Mouse (Mus musculus) layer of hippocampus, adult 2 months (tissue): ENCODE data around the gene Rasgef1a. TPM values are rescaled to one million over a fixed set of nuclear protein-coding genes. Genes with fewer than 3 reads are reported as not detected.

Source experiments
- DNase-seq, 2 experiments: peaks; one replicate each; pipeline ENCODE4 v3.0.0; 2022; ENCODE audit warnings: low spot score in 2 of 2
- H3K27ac ChIP-seq: fragments of 200-600 bp; 2 replicates; pipeline ENCODE4 v1.8.1; 2022
- H3K4me3 ChIP-seq: fragments of 200-600 bp; 2 replicates; pipeline ENCODE4 v1.8.1; 2022; ENCODE audit warnings: mild to moderate bottlenecking
- CTCF ChIP-seq: fragments of 200-600 bp; conservative IDR thresholded peaks from 2 replicates; pipeline ENCODE4 v1.8.1; 2022; ENCODE audit warnings: antibody characterized with exemption, mild to moderate bottlenecking, moderate library complexity
- total RNA-seq, 2 experiments: library from RNA; stranded (reverse); gene quantifications; 2 replicates each; pipeline ENCODE4 v1.2.3; 2021

Rasgef1a gene
- total RNA-seq, 2 experiments from 2014 or later: 216 to 231 TPM

- H3K27ac ChIP-seq: peak overlapping the region; percentile 98
- TF ChIP-seq CTCF: no peak
- peak overlapping the region; percentile 72 for H3K4me3 ChIP-seq
- DNase-seq: peak; percentile 42 to 54
Observed at GRCm38 (mm10) chr6:118011616-118012316, 528 bp downstream of the Rasgef1a start.

- peak overlapping the region; percentile 98 for H3K27ac ChIP-seq
- no peak for TF ChIP-seq CTCF
Observed at GRCm38 (mm10) chr6:118012317-118012700, 1.1 kb downstream of the Rasgef1a start.

GRCm38 (mm10) chr6:118012987-118013866 lies 2.0 kb downstream of the Rasgef1a start:
- peak; percentile 72 to 85 for DNase-seq
- H3K4me3 ChIP-seq: peak overlapping the region; percentile 72
- TF ChIP-seq CTCF: no peak
- peak overlapping the region; percentile 98 for H3K27ac ChIP-seq

More at GRCm38 (mm10) chr6:118012317-118012700, 1.1 kb downstream of the Rasgef1a start:
- peak overlapping the region; percentile 72 for H3K4me3 ChIP-seq
- peak in 1 of 2 experiments; percentile 20 for DNase-seq

- TF ChIP-seq CTCF: no peak
- DNase-seq: peak in 1 of 2 experiments; percentile 55
- Histone ChIP-seq H3K27ac (peak overlapping the region; percentile 98), H3K4me3 (peak overlapping the region; percentile 35)
Observed at GRCm38 (mm10) chr6:118014881-118015280, 3.6 kb downstream of the Rasgef1a start.

- no peak for TF ChIP-seq CTCF
- peak; percentile 48 to 88 for DNase-seq
- Histone ChIP-seq H3K27ac (peak overlapping the region; percentile 98), H3K4me3 (peak overlapping the region; percentile 35; the same call in 1 of the 2 replicates)
Observed at GRCm38 (mm10) chr6:118015971-118016370, 4.7 kb downstream of the Rasgef1a start.

GRCm38 (mm10) chr6:118018666-118019065 lies 7.4 kb downstream of the Rasgef1a start:
- Histone ChIP-seq H3K4me3 (peak overlapping the region; percentile 24; the same call in 1 of the 2 replicates), H3K27ac (peak overlapping the region; percentile 98)
- DNase-seq: peak; percentile 37 to 65
- TF ChIP-seq CTCF: no peak

GRCm38 (mm10) chr6:118019569-118019968 lies 8.3 kb downstream of the Rasgef1a start:
- peak overlapping the region; percentile 32 for H3K4me3 ChIP-seq
- TF ChIP-seq CTCF: no peak
- DNase-seq: peak; percentile 21 to 60
- peak overlapping the region; percentile 89 for H3K27ac ChIP-seq

- peak in 1 of 2 experiments; percentile 63 for DNase-seq
- no peak for TF ChIP-seq CTCF
- Histone ChIP-seq H3K27ac (peak overlapping the region; percentile 89), H3K4me3 (no peak overlapping the region)
Observed at GRCm38 (mm10) chr6:118022898-118023635, 11.8 kb downstream of the Rasgef1a start.

GRCm38 (mm10) chr6:118027036-118027435 lies 15.8 kb downstream of the Rasgef1a start:
- no peak for DNase-seq
- Histone ChIP-seq H3K4me3 (no peak overlapping the region), H3K27ac (0 out of 2 replicates have a peak overlapping the region, but pooled peaks have one; percentile 10)
- no peak for TF ChIP-seq CTCF

GRCm38 (mm10) chr6:118031467-118031866 lies 20.2 kb downstream of the Rasgef1a start:
- Histone ChIP-seq H3K27ac (no peak overlapping the region), H3K4me3 (no peak overlapping the region)
- DNase-seq: no peak
- TF ChIP-seq CTCF: no peak

- no peak for TF ChIP-seq CTCF
- Histone ChIP-seq H3K27ac (no peak overlapping the region), H3K4me3 (no peak overlapping the region)
- no peak for DNase-seq
Observed at GRCm38 (mm10) chr6:118035639-118036038, 24.4 kb downstream of the Rasgef1a start.

GRCm38 (mm10) chr6:118036118-118036805 lies 25.0 kb downstream of the Rasgef1a start:
- H3K4me3 ChIP-seq: no peak overlapping the region
- H3K27ac ChIP-seq: peak overlapping the region; percentile 28; the same call in 1 of the 2 replicates
- no peak for DNase-seq
- no peak for TF ChIP-seq CTCF
